Mouse (Mus musculus): Measurements from ENCODE around the gene Apaf1. TPM values are rescaled to one million over a fixed set of nuclear protein-coding genes. Genes with fewer than 3 reads are reported as not detected.

Gene Apaf1
- polyA plus RNA-seq, 1 experiment from 2014 or later = 20.0 TPM

GRCm38 (mm10) chr10:91094251-91095104 lies 11.9 kb upstream of the Apaf1 start:
- Histone ChIP-seq H3K4me3 (ENCODE audit: low read depth, low read length) (no peak overlapping the region), H3K27ac (ENCODE audit: low read depth, low read length) (no peak overlapping the region), H3K36me3 (ENCODE audit: control insufficient read depth, insufficient read depth, low read length) (no peaks in the 10 kb centered on the region; the same call in 1 of the 2 replicates), H3K9ac (ENCODE audit: low read depth, low read length) (no peak overlapping the region), H3K4me2 (no peak overlapping the region), H3K27me3 (replicated peaks; ENCODE audit: control insufficient read depth, insufficient read depth, low read length) (no peaks in the 10 kb centered on the region), H3K9me3 (ENCODE audit: control insufficient read depth, low read length) (no peaks in the 10 kb centered on the region), H3K4me1 (replicated peaks; ENCODE audit: control insufficient read depth, insufficient read depth, low read length) (no peaks in the 10 kb centered on the region)
- 78% methylated on average over 15 of the region's 15 CpGs for WGBS
- ATAC-seq (replicated peaks; ENCODE audit: low FRiP score) = no peak
- DNase-seq (ENCODE audit: low spot score) = no peak

GRCm38 (mm10) chr10:91092812-91093211 lies 10.2 kb upstream of the Apaf1 start:
- H3K4me3 ChIP-seq (ENCODE audit: low read depth, low read length) = no peak overlapping the region
- H3K9me3 ChIP-seq (ENCODE audit: control insufficient read depth, low read length) = no peaks in the 10 kb centered on the region
- no peaks in the 10 kb centered on the region for H3K4me1 ChIP-seq (replicated peaks; ENCODE audit: control insufficient read depth, insufficient read depth, low read length)
- H3K9ac ChIP-seq (ENCODE audit: low read depth, low read length) = no peak overlapping the region
- no peak overlapping the region for H3K4me2 ChIP-seq
- no peaks in the 10 kb centered on the region for H3K27me3 ChIP-seq (replicated peaks; ENCODE audit: control insufficient read depth, insufficient read depth, low read length)
- H3K27ac ChIP-seq (ENCODE audit: low read depth, low read length) = no peak overlapping the region
- DNase-seq (ENCODE audit: low spot score) (no peak), ATAC-seq (replicated peaks; ENCODE audit: low FRiP score) (no peak)
- 79% methylated on average over 4 of the region's 4 CpGs for WGBS
- no peaks in the 10 kb centered on the region; the same call in 1 of the 2 replicates for H3K36me3 ChIP-seq (ENCODE audit: control insufficient read depth, insufficient read depth, low read length)

DNA sequence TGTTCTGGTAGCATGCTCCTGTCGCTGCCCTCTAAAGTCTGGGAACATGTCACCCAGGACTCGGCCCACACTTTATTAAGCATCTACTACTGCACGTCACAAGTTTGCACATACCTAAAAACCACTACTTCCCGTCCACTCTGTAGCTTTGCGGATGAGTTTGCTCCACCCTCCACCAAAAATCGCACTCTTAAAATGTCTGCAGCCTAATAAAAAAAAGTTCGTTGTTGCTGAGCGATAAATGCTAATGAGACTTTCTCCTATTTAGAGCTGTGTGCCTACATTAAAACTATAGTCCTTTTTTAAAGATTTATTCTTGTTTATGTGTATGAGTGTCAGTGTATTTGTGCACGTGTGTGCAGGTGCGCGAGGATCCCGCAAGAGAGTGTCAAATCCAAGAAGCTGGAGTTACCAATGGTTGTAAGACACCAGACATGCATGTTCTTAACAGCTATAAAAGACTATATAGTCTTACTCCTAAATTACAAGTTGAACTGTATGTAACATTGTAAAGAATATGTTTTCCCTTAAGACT lies 890 bp upstream of the Apaf1 start:
- peaks cover 5% of the 10 kb centered on the region; the same call in 1 of the 2 replicates for H3K36me3 ChIP-seq (ENCODE audit: control insufficient read depth, insufficient read depth, low read length)
- peak overlapping the region; percentile 91 for H3K4me2 ChIP-seq
- ATAC-seq (replicated peaks; ENCODE audit: low FRiP score) = no peak
- 43% methylated on average over 12 of the region's 12 CpGs for WGBS
- DNase-seq (ENCODE audit: low spot score) = no peak
- H3K9me3 ChIP-seq (ENCODE audit: control insufficient read depth, low read length) = no peaks in the 10 kb centered on the region
- peak overlapping the region; percentile 96 for H3K4me3 ChIP-seq (ENCODE audit: low read depth, low read length)
- no peak overlapping the region for H3K27ac ChIP-seq (ENCODE audit: low read depth, low read length)
- H3K4me1 ChIP-seq (replicated peaks; ENCODE audit: control insufficient read depth, insufficient read depth, low read length) = no peaks in the 10 kb centered on the region
- peak overlapping the region; percentile 83 for H3K9ac ChIP-seq (ENCODE audit: low read depth, low read length)
- no peaks in the 10 kb centered on the region for H3K27me3 ChIP-seq (replicated peaks; ENCODE audit: control insufficient read depth, insufficient read depth, low read length)

- WGBS = under 1% methylated on average over 27 of the region's 27 CpGs
- peak overlapping the region; percentile 86 for H3K9ac ChIP-seq (ENCODE audit: low read depth, low read length)
- peak overlapping the region; percentile 88 for H3K27ac ChIP-seq (ENCODE audit: low read depth, low read length)
- ATAC-seq (replicated peaks; ENCODE audit: low FRiP score) = peak; percentile 53
- H3K4me2 ChIP-seq = peak overlapping the region; percentile 78
- no peak for DNase-seq (ENCODE audit: low spot score)
- no peaks in the 10 kb centered on the region for H3K9me3 ChIP-seq (ENCODE audit: control insufficient read depth, low read length)
- H3K36me3 ChIP-seq (ENCODE audit: control insufficient read depth, insufficient read depth, low read length) = peaks cover 8% of the 10 kb centered on the region; the same call in 1 of the 2 replicates
- no peaks in the 10 kb centered on the region for H3K4me1 ChIP-seq (replicated peaks; ENCODE audit: control insufficient read depth, insufficient read depth, low read length)
- no peaks in the 10 kb centered on the region for H3K27me3 ChIP-seq (replicated peaks; ENCODE audit: control insufficient read depth, insufficient read depth, low read length)
- peak overlapping the region; percentile 96 for H3K4me3 ChIP-seq (ENCODE audit: low read depth, low read length)
Measured at GRCm38 (mm10) chr10:91081959-91082507, 537 bp downstream of the Apaf1 start.

DNA sequence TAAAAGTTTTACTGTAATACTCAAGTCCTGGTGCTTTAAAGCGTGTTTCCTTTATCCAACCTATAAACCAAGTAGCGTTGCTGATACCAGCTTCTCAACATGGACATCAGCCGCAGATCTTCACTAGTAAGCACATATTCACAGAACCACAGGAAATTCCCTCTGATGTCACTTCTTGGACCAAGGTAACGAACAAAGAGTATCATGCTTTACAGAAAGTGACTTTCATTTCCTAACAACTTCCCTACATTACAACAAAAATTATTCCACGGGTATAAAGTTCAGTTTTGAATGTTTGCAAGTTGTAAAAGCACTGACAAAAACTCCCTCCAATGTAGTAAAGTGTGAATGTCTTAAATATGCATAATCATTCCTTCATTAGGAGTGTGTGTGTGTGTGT lies 2.0 kb downstream of the Apaf1 start:
- Histone ChIP-seq H3K4me3 (ENCODE audit: low read depth, low read length) (0 out of 2 replicates have a peak overlapping the region, but pooled peaks have one; percentile 12), H3K4me1 (replicated peaks; ENCODE audit: control insufficient read depth, insufficient read depth, low read length) (no peaks in the 10 kb centered on the region), H3K27ac (ENCODE audit: low read depth, low read length) (no peak overlapping the region), H3K27me3 (replicated peaks; ENCODE audit: control insufficient read depth, insufficient read depth, low read length) (no peaks in the 10 kb centered on the region), H3K4me2 (peak overlapping the region; percentile 37; the same call in 1 of the 2 replicates), H3K9me3 (ENCODE audit: control insufficient read depth, low read length) (no peaks in the 10 kb centered on the region), H3K9ac (ENCODE audit: low read depth, low read length) (no peak overlapping the region), H3K36me3 (ENCODE audit: control insufficient read depth, insufficient read depth, low read length) (peaks cover 10% of the 10 kb centered on the region; the same call in 1 of the 2 replicates)
- ATAC-seq (replicated peaks; ENCODE audit: low FRiP score) = no peak
- no peak for DNase-seq (ENCODE audit: low spot score)
- 74% methylated on average over 5 of the region's 5 CpGs for WGBS

GRCm38 (mm10) chr10:91076667-91077066 lies 5.9 kb downstream of the Apaf1 start:
- no peaks in the 10 kb centered on the region for H3K9me3 ChIP-seq (ENCODE audit: control insufficient read depth, low read length)
- no peaks in the 10 kb centered on the region for H3K27me3 ChIP-seq (replicated peaks; ENCODE audit: control insufficient read depth, insufficient read depth, low read length)
- no peak overlapping the region for H3K9ac ChIP-seq (ENCODE audit: low read depth, low read length)
- 73% methylated on average over 2 of the region's 2 CpGs for WGBS
- no peak overlapping the region for H3K4me2 ChIP-seq
- DNase-seq (ENCODE audit: low spot score) (no peak), ATAC-seq (replicated peaks; ENCODE audit: low FRiP score) (no peak)
- no peak overlapping the region for H3K27ac ChIP-seq (ENCODE audit: low read depth, low read length)
- H3K4me3 ChIP-seq (ENCODE audit: low read depth, low read length) = no peak overlapping the region
- no peaks in the 10 kb centered on the region for H3K4me1 ChIP-seq (replicated peaks; ENCODE audit: control insufficient read depth, insufficient read depth, low read length)
- H3K36me3 ChIP-seq (ENCODE audit: control insufficient read depth, insufficient read depth, low read length) = peaks cover 10% of the 10 kb centered on the region; the same call in 1 of the 2 replicates

- Histone ChIP-seq H3K9me3 (ENCODE audit: control insufficient read depth, low read length) (no peaks in the 10 kb centered on the region), H3K36me3 (ENCODE audit: control insufficient read depth, insufficient read depth, low read length) (peaks cover 7% of the 10 kb centered on the region; the same call in 1 of the 2 replicates), H3K4me3 (ENCODE audit: low read depth, low read length) (no peak overlapping the region), H3K4me1 (replicated peaks; ENCODE audit: control insufficient read depth, insufficient read depth, low read length) (no peaks in the 10 kb centered on the region), H3K9ac (ENCODE audit: low read depth, low read length) (no peak overlapping the region), H3K4me2 (no peak overlapping the region), H3K27ac (ENCODE audit: low read depth, low read length) (no peak overlapping the region), H3K27me3 (replicated peaks; ENCODE audit: control insufficient read depth, insufficient read depth, low read length) (no peaks in the 10 kb centered on the region)
- WGBS = 91% methylated on average over 3 of the region's 3 CpGs
- DNase-seq (ENCODE audit: low spot score) (no peak), ATAC-seq (replicated peaks; ENCODE audit: low FRiP score) (no peak)
Measured at GRCm38 (mm10) chr10:91073345-91073744, 9.2 kb downstream of the Apaf1 start.

- Histone ChIP-seq H3K9ac (ENCODE audit: low read depth, low read length) (no peak overlapping the region), H3K4me1 (replicated peaks; ENCODE audit: control insufficient read depth, insufficient read depth, low read length) (no peaks in the 10 kb centered on the region), H3K36me3 (ENCODE audit: control insufficient read depth, insufficient read depth, low read length) (peaks cover 4% of the 10 kb centered on the region; the same call in 1 of the 2 replicates), H3K27ac (ENCODE audit: low read depth, low read length) (no peak overlapping the region), H3K4me3 (ENCODE audit: low read depth, low read length) (no peak overlapping the region), H3K4me2 (no peak overlapping the region), H3K9me3 (ENCODE audit: control insufficient read depth, low read length) (no peaks in the 10 kb centered on the region), H3K27me3 (replicated peaks; ENCODE audit: control insufficient read depth, insufficient read depth, low read length) (no peaks in the 10 kb centered on the region)
- DNase-seq (ENCODE audit: low spot score) = no peak
- ATAC-seq (replicated peaks; ENCODE audit: low FRiP score) = no peak
- 76% methylated on average over 1 of the region's 1 CpGs for WGBS
Measured at GRCm38 (mm10) chr10:91071768-91072167, 10.8 kb downstream of the Apaf1 start.

Measured in liver, embryonic 11.5 days (tissue).